Mouse (Mus musculus): ENCODE data around the gene Sptbn1.
"Not testable (repeated sequence)": the region's sequence is repeated elsewhere in the genome, so short reads cannot be mapped to it uniquely, and the experiment has no call there.

The Sptbn1 gene

DNA sequence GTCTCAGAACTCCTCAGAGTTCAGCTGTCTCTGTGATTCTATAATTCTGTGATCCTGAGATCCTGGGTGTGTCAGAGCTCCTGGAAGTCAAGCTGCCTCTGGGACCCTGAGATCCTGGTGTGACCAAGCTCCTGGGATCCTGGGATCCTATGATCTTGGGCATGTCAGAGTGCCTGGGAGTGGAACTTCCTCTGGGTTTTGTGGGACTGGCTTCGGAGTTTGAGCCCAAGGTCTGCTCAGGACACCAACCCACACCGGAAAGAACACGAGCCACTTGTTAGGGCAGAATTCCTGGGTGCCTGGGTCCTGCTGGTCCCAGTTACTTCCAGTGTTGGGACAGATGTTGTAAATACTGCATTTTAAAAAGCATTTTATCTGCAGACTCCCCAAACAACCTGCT is 12.8 kb downstream of the Sptbn1 start:
- not testable (repeated sequence) for DNase-seq

DNA sequence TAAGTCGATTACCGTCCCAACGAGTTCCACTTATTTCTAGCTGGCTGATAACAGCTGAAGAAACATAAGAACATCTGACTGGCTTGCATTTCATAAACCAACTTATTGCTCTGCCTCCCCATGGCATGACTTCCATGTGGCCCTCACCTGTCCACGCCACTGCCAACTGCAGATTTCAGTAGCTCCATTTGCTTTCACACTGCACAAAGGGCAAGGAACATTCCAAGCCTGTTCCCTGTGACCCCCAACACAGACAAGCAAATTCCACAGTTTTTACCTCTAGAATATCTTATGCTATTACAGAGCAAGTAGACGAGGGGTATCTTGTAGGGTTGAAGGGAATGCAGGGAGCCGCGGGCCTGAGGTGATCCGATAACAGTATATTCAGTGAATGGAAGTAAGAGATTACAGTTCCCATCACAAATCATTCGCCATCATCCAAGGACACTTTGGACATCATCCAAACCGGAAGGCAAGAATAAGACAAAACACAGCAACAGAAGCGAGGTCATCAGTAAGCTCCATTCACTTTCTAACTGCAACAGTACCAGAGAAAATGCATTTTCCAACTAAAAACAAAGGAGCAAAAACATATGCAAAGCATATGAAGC is 16.6 kb downstream of the Sptbn1 start:
- DNase-seq: no peak

DNA sequence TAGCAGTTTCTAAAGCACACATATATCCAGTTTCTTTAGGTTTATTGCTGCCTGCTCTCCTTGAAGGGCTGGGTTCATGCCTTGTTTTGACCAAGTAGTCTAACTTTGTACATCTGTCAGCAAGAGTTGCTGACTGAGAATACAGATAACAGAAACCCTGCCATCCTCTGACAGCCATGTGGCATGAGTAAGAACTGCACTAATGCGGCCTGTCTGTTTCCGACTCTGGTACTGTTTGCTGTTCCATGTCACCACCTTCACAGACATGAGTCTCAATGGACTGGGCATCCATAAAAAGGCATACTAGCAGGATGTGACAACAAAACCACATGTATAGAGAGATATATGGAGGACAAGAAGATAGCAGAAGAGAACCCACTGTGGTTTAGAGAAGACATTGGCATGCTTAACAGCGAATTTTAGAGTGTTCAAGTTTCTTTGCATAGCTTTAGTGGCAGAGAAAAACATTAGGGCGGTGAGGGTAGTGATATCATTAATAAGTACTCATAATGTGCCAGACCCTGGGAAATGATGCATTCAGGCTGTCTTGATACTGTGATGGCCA is 18.4 kb downstream of the Sptbn1 start:
- no peak for DNase-seq

DNA sequence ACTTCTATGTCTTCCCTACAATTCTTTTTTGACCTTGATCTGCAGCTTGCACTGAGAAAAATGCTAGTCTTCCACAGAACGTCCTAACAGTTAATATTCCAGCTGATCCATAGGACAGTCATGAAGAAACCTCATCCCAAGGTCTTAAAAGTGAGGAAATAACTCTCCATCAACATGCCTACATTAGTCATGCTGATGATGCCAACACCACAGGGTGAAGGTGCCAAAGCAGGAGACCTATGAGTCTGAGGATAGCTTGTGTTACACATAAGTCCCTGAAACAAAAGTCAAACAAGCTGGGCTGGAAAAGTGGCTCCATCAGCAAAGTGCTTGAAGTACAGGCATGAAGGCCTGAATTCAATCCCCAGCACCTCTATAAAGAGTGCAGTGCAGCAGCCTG is 20.9 kb downstream of the Sptbn1 start:
- no peak for DNase-seq

DNA sequence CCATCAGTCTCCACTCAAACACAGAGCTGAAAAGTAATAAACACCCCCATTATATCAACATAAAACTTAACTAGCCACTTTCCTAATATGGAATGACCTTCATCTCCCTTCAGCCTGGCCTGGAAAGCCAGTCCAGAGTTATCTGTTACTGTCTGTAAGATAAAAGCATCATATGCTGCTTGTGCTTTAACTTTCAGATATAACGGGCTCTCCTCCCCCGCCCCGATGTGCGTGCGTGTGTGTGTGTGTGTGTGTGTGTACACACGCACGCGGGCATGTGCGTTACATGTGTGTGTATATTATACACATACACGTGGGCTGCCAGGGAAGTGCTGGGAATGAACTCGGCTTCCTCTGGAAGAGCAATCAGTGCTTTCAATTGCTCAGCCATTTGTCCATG is 21.8 kb downstream of the Sptbn1 start:
- DNase-seq: no peak

DNA sequence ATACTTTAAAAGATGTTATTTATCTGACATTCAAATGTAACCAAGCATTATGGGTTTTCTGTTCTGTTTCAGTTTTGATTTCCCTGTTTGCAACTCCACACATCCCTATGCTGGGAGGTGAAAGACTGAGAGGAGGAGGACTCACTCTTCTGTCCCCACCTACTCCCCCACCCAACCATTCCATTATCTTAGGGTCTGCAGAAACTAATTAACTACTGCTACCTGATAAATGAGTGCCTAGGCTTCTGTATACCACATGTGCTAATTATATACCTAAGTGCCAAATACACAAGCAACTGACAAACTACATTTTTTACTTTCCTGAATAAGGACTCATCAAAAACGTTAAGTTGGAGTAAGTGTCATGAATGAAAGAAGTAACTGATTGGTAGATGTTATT is 23.8 kb downstream of the Sptbn1 start:
- DNase-seq: no peak

DNA sequence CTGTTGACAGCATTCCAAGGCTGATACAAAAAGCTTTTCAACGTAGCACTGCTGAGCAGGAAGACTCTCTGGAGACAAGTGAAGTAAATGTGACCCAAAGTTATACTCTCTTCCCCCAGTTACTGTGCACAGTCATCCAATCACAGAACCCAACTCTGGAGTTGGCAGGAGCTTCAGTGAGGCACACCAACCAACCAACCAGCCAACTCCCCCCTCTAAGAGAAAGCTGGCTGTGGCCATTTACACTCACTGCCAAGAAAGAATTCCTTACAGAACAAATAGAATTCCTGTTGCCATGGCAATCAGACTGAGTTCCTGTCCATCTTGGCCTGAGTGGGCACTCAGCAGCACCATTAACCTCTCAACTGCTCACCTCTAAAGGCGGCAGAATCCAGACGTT is 24.4 kb downstream of the Sptbn1 start:
- peak; percentile 53 for DNase-seq

DNA sequence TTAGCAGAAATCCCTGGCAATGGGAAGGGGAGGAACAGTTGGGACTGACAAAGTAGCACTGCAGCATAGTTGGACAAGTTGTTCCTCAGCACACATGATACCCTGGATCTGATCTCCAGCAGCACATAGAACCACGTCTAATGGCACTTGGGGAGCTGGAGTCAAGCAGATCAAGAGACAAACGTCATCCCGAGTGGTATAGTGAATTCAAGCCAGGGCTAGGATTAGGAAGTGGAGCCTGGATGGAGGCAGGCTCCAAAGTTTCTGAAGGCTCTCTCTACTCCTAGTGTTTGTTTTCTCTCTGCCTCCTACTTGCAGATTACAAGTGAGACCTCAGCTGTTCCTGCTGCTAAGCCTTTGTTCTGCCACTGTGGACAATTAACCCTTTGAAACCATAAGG is 27.1 kb downstream of the Sptbn1 start:
- DNase-seq: no peak

DNA sequence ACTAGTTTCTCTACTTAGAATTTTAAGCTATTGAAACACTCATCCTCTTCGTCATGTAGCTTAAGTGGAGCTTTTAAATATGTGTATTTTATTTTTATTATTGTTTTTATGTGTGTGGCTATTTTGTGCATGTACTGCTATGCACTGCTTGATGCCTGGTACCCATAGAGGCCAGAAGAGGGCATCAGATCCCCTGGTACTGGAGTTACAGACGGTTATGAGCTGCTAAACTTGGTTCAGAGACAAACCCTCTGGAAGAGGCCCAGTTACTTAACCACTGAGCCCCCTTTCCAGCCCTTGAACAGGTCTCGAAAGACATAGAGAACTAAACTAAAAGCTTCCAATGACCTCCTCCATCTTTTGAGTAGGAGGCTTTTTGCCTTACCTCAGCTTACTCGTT is 30.0 kb downstream of the Sptbn1 start:
- DNase-seq: no peak

DNA sequence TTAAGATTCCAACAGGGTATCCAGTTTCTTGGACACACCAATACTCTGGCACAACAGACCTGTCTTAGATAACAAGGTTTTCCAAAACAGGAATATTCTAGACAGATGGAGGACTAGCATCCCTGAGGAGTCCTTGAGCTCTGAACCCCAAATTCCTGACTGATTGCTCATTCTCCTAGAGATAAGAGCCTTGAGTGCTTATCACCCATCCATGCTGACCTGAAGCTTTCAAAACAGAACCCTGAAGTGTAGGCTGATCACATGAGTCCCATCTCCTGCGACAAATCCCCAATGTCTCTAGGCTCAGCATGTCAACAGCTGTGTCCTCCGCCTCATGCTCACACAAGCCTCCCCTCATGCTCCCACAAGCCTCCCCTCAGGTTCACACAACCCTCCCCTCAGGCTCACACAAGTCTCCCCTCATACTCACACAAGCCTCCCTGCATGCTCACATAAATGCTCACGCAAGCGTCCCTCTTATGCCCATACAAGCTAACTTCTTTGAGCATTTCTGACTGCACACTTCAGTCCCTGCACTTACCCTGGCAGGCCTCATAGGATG is 31.2 kb downstream of the Sptbn1 start:
- DNase-seq: no peak

DNA sequence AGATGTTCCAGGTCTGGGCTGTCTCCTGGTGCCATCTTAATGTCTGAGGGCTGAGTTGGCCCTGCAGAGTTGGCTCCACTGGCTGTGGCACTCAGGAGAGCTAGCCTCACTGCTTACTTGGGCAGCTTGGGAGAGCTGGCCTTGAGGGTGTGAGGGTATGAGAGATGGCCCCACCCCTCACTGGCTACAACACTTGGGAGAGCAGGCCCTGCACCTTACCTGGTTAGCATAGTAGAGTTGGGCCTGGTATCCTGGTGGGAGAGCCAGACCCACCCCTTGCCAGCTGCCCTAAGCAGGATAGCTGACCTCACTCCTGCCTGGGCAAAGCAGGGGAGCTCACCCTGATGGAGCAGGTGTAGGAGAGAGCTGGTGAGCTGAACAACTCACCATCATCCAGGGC is 32.3 kb downstream of the Sptbn1 start:
- no peak for DNase-seq

DNA sequence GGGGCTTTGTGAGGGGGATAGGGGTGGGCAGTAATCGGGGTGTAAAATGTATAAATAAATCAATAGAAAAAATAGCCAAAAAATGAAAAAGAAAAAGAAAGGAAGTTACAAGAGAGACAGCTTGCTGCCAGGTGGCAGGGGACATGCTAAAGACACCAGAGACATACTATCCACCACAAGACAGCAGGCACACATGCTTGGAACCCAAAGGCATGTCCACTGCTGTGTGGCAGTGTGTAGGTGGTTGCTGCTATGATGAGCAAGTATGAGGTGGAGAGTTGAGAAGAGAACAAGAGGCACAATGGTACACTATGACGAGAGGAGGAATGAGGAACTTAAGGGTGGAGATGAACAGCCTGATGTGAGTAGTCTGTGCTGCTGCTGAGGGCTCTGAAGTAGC is 32.8 kb downstream of the Sptbn1 start:
- DNase-seq: no peak

DNA sequence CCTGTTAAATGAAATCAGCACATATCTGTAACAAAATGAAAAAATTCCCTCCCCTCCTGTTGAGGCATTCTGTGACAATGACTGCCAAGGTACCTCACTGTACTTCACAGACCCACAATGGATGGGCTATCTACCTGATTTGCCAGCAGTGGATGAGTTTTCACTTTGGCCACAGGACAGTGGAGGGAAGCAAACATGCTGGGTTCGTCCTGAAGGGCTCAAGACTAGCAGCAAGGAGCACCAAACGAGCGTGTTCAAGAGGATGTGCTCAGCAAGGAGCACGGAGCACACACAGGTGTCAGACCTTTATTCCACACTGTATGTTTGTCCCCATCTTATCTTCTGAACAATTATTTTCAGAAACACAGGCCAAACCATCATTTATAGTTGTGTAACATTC is 34.0 kb downstream of the Sptbn1 start:
- no peak for DNase-seq

DNA sequence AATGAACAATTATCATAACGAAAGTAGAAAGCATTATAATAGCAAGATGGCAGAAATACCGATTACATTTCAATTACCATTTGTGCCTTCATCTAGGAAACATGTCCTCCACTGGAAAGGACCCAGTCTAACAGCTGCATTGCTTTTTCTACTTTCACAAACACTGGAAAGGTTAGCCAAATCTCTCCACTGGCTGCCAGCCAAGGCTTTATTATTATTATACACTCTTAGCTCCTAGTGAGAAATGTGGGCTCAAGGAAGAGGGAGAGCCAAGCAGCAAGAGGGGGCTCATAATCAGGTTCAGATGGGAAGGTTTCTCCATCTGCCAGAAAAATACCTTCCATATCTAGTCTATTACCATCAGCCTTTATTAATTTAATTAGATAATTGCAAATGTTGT is 35.9 kb downstream of the Sptbn1 start:
- no peak for DNase-seq

DNA sequence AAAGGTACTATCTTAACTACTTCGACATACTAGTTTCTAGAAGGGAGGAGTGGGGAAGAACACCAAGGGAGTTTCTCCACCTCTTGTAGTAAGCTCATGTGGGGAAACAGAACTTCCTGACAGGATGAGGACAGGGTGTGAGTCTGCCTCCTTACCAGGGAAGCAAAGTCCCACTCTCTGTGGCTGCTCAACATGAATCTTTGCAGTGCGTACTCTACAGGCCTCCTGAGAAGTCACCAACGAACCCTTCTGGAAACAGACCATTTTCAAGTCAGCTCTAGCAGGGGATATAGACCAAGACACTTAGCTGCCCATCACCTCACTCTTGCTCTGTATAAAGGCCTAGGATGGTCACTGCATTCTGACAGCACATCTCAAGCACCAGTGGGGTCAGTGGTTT is 36.6 kb downstream of the Sptbn1 start:
- DNase-seq: no peak

DNA sequence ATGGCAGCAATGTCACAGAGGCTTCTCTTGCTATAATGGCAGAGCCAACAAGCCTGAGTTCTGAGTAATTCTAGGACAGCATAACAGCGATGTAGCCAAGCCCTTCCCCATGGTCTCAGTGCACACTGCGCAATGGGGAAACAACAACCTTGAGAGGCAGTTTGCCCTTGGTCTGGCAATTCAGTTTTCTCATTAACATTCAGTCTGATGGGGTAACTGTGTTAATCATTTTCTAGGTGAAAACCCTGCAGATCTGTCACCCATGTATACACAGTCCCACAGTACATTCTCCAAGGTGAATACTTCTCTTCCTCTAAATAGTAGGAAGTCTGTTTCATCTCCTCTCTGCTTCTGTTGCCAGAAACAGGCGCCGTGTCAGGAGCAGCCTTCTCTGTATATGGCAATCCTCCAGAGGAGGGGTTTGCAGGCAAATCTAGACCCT is 37.6 kb downstream of the Sptbn1 start:
- no peak for DNase-seq

DNA sequence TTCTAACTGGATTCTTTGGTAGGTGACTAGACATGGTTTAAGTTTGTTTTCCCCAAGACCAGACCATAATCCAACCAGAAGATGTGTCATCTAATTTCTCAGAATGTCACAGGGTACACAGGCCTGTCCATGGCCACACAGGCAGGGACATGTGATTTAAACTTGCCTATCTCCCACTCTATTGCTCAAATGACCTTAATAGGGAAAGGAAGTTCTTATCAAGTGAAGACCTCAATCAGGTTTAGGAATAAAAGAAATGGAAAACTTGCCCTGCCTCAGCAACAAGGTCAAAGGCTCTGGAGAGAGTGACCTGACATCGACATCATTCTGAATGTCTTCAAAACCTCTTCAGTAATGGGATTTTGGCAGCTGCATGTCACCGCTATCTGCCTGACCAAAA is 41.2 kb downstream of the Sptbn1 start:
- DNase-seq: no peak

DNA sequence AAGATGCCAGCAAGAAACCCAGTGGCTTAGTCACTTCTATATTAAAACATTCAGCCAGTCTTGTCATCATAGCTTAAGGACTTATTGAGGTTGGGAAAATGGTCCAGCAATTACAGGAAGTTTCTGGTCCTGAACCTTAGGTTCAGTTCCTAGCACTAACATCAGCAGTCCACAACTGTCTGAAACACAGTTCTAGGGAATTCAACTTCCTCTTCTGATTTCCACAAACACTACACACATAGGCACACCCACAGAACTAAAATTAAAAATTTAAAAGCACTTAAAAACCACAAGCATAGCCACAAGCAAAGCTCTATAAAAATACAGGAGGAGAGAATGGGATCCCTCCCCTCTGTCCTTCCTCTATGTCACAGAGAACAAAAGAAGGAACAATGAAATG is 43.4 kb downstream of the Sptbn1 start:
- DNase-seq: no peak

DNA sequence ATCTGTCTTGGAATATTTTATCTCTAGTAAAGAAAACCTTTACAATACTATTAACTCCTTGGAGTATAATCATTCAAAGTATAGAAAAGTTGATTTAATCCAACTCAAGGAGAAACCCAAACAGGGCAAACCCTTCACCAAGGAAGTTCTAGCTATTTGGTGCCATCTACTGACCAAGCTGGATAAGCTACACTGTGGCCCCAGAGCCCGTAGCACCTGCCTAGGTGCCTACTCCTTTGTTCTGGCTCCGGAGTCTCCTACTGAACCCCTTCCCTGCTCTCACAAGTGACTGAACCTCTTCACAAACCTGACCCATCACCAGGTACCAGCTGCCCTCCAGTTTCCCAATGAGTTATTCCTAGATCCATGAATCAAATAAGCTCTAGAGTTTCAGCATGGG is 45.3 kb downstream of the Sptbn1 start:
- DNase-seq: no peak

DNA sequence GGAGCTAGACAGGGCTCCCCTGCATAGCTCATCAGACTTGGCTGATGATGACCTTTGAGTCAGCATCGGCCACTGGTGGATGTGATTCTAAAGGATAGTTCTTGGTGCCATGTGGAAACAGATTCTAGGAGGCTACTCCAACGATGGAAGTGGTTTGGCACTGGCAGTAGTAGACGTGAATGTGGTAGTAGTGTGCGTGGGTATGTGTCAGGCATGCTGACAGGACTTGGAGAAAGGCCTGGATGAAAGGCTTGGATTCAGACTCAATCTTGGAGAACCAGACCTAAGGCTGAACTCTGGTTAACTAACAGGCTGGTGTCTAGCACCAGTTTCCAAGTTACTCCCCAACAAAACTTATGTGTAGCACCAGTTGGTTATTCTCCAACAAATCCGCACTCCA is 46.9 kb downstream of the Sptbn1 start:
- DNase-seq: no peak

DNA sequence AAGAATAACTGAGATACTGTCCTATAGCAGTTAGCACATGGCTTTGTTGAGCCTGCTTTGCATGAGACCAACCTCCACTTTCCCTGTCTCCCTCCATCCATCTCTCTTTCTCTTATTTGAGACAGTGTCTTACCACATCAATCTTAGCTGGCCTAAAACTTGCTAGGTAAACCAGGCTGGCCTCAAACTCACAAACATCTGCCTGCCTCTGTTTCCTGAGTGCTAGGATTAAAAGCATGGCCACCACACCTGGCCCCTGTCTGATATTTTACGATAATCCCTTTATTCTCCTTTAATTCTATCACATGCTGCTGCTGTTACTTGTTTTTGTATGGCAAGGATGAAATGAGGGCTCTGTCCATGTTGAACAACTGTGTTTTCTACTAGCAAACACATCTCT is 49.6 kb downstream of the Sptbn1 start:
- DNase-seq: no peak

DNA sequence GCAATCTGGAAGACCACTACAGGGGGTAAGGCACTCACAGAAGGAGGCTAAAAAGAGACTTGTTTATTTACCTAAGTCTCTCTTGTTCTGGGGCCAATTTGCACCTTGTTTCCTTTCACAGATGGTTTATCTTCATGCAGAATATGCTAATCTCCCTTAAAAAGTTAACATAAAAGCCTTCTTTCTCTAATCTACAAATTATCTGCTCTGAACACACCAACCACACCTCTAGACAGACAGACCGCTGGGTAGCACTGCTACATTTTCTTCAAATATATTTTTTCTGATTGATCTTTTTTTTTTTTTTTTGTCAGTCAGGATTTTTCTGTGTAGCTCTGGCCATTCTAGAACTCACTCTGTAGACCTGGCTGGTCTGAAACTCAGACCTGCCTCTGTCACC is 50.5 kb downstream of the Sptbn1 start:
- DNase-seq: no peak

DNA sequence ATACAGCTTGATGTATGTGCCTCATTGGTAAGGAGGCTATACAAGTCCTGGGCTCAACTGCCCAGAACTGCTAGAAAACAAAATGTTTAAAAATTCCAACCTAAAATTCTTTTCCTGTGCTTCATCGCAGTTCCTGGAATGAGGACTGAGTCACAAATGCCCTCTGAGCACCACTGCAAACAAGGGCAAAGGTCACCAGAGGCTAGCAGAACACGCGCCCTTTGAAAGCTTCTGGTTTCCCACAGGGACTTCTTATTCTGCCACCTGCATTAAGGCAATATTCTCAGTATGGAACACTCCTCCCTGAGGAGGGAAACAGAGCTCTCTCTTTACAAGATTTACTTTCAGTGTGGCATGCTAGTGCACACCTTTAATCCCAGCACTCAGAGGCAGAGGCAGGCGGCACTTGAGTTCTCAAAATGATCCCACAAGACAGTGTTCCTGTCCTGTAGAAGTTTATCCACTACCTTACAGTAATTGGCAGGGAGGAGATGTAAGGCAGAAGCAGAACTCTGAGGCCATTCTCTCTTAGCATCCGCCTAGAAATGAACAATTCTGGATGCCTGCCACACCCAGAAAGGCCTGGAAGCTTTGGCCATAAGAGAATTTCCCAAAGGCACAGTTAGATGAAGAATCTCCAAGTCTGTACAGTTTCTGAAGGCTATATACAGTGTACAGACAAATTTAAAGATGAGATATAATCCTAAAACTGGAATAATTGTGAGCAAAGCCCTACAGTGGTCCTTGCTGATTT is 56.1 kb downstream of the Sptbn1 start:
- no peak for DNase-seq

DNA sequence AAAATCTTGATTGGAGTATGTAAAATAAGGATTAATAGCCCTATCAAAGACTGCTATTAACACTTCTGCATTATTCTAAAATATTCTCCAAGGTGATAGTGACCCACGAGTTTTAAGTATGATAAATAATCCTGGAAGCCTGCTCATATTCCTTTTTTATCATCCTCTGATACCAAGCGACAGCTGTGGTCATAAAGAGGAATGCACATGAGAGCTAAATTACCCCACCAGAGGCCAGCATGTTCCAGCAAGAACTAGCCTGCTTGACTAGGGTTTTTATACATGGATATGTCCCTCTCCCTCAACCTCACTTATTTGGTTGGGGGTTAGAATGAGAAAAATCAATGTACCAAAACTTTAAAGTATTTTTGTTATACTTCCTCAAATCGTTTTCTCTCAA is 56.8 kb downstream of the Sptbn1 start:
- no peak for DNase-seq

Data from cerebellum, adult 11 months (tissue).